Mouse (Mus musculus): ENCODE results near the gene Gm3594.
"Not testable (repeated sequence)": the region's sequence is repeated elsewhere in the genome, so short reads cannot be mapped to it uniquely, and the experiment has no call there.

The Gm3594 gene

GRCm38 (mm10) chr14:6444511-6444910, at the start of gene Gm3594:
Gene Gm3594, minus strand, starts transcription at chr14:6444611.
- DNase-seq (ENCODE audit: low read depth), result not testable (repeated sequence)

GRCm38 (mm10) chr14:6486331-6486730, 41.9 kb upstream of the Gm3594 start:
- DNase-seq (ENCODE audit: low read depth), result not testable (repeated sequence)

GRCm38 (mm10) chr14:6485541-6485940, 41.1 kb upstream of the Gm3594 start:
- not testable (repeated sequence) for DNase-seq (ENCODE audit: low read depth)

- not testable (repeated sequence) for DNase-seq (ENCODE audit: low read depth)
These were observed 37.7 kb upstream of the Gm3594 start for GRCm38 (mm10) chr14:6482126-6482525.

GRCm38 (mm10) chr14:6471856-6472255, 27.4 kb upstream of the Gm3594 start:
- not testable (repeated sequence) for DNase-seq (ENCODE audit: low read depth)

- DNase-seq (ENCODE audit: low read depth), result not testable (repeated sequence)
These were observed 3.6 kb downstream of the Gm3594 start for GRCm38 (mm10) chr14:6440774-6441173.

- not testable (repeated sequence) for DNase-seq (ENCODE audit: low read depth)
These were observed 4.2 kb downstream of the Gm3594 start for GRCm38 (mm10) chr14:6440206-6440605.

GRCm38 (mm10) chr14:6426766-6427165, 17.6 kb downstream of the Gm3594 start:
- not testable (repeated sequence) for DNase-seq (ENCODE audit: low read depth)

GRCm38 (mm10) chr14:6426353-6426752, 18.1 kb downstream of the Gm3594 start:
- DNase-seq (ENCODE audit: low read depth), result not testable (repeated sequence)

GRCm38 (mm10) chr14:6412382-6412781, 32.0 kb downstream of the Gm3594 start, which contains the start of gene Gm3591:
Gene Gm3591, minus strand, starts transcription at chr14:6412482.
- DNase-seq (ENCODE audit: low read depth), result not testable (repeated sequence)

GRCm38 (mm10) chr14:6390219-6390618, 54.2 kb downstream of the Gm3594 start, which contains the start of gene Gm16440:
Gene Gm16440, minus strand, starts transcription at chr14:6390319.
- DNase-seq (ENCODE audit: low read depth), result not testable (repeated sequence)

All from fibroblast of lung, adult 2 months (primary cell).